Mouse (Mus musculus) small intestine, adult 2 months (tissue): ENCODE results near the gene Snd1. TPM values are rescaled to one million over a fixed set of nuclear protein-coding genes. Genes with fewer than 3 reads are reported as not detected.

Experiments
- H3K27ac ChIP-seq: fragments of 200-500 bp; 2 replicates; pipeline ENCODE4 v1.5.1; 2012; ENCODE audit warnings: low read depth, low read length, control low read depth, inconsistent platforms; ENCODE audit not compliant: insufficient read depth
- H3K27me3 ChIP-seq: fragments of 200-500 bp; 2 replicates; pipeline ENCODE4 v1.6.1; 2012; ENCODE audit warnings: mild to moderate bottlenecking, moderate library complexity, low read length, inconsistent platforms; ENCODE audit not compliant: control insufficient read depth, insufficient read depth
- H3K36me3 ChIP-seq: fragments of 200-500 bp; 2 replicates; pipeline ENCODE4 v1.6.1; 2012; ENCODE audit warnings: mild to moderate bottlenecking, low read length, control low read depth, inconsistent platforms; ENCODE audit not compliant: control insufficient read depth, insufficient read depth
- H3K4me1 ChIP-seq: fragments of 200-500 bp; 2 replicates; pipeline ENCODE4 v1.6.1; 2012; ENCODE audit warnings: low read length, inconsistent platforms, mixed read lengths; ENCODE audit not compliant: control insufficient read depth, insufficient read depth, insufficient read length
- H3K4me3 ChIP-seq: fragments of 200-500 bp; 2 replicates; pipeline ENCODE4 v1.5.1; 2012; ENCODE audit warnings: low read depth, mild to moderate bottlenecking, control low read depth, inconsistent platforms, low read length, moderate library complexity
- CTCF ChIP-seq: fragments of 200-500 bp; IDR thresholded peaks from 2 replicates; pipeline ENCODE4 v1.5.1; 2012; ENCODE audit warnings: low read depth, mild to moderate bottlenecking, control low read depth, inconsistent platforms, low read length, moderate library complexity, mixed read lengths; ENCODE audit not compliant: insufficient replicate concordance, insufficient read length; ENCODE audit errors: extremely low read depth
- POLR2A ChIP-seq: fragments of 200-500 bp; IDR thresholded peaks from 2 replicates; pipeline ENCODE4 v1.6.1; 2012; ENCODE audit warnings: low read depth, mild to moderate bottlenecking, control low read depth, inconsistent platforms, low read length, moderate library complexity
- WGBS: fragments of 180-500 bp; shearing (Covaris S2); methylation state at CpG from one replicate; pipeline ENCODE4 v1.1.7; 2018; 5-methylcytosine and 5-hydroxymethylcytosine counted together
- polyA plus RNA-seq: library from polyadenylated mRNA; depleted of rRNA; stranded (reverse); fragments of >200 nt; gene quantifications from 2 replicates; pipeline ENCODE4 v1.2.3, GENCODE M21; 2012

Snd1 gene
- polyA plus RNA-seq, 1 experiment, result 77.7 TPM

- H3K4me3 ChIP-seq, result no peak overlapping the region
- H3K36me3 ChIP-seq, result 0 out of 2 replicates have a peak, but pooled peaks cover 2% of the 10 kb centered on the region
- no peak overlapping the region for H3K27ac ChIP-seq
- TF ChIP-seq POLR2A (no peak), CTCF (no peak)
- WGBS, result 86% methylated on average over 1 of the region's 1 CpGs
- peaks cover 12% of the 10 kb centered on the region; the same call in 1 of the 2 replicates for H3K4me1 ChIP-seq
- H3K27me3 ChIP-seq, result no peaks in the 10 kb centered on the region
Measured at GRCm38 (mm10) chr6:28678896-28679295, 204.0 kb downstream of the Snd1 start.

- H3K27ac ChIP-seq, result no peak overlapping the region
- WGBS, result 30% methylated on average over 4 of the region's 4 CpGs
- no peaks in the 10 kb centered on the region for H3K27me3 ChIP-seq
- no peak overlapping the region for H3K4me3 ChIP-seq
- 0 out of 2 replicates have a peak, but pooled peaks cover 2% of the 10 kb centered on the region for H3K36me3 ChIP-seq
- H3K4me1 ChIP-seq, result peaks cover 12% of the 10 kb centered on the region; the same call in 1 of the 2 replicates
- TF ChIP-seq POLR2A (no peak), CTCF (no peak)
Measured at GRCm38 (mm10) chr6:28680537-28680936, 205.6 kb downstream of the Snd1 start.

GRCm38 (mm10) chr6:28681521-28682457 lies 206.8 kb downstream of the Snd1 start:
- Histone ChIP-seq H3K4me1 (peaks cover 12% of the 10 kb centered on the region; the same call in 1 of the 2 replicates), H3K27ac (no peak overlapping the region), H3K27me3 (no peaks in the 10 kb centered on the region), H3K36me3 (0 out of 2 replicates have a peak, but pooled peaks cover 2% of the 10 kb centered on the region), H3K4me3 (no peak overlapping the region)
- WGBS, result 48% methylated on average over 8 of the region's 8 CpGs
- TF ChIP-seq POLR2A (no peak), CTCF (no peak)

GRCm38 (mm10) chr6:28685052-28685451 lies 210.1 kb downstream of the Snd1 start:
- H3K27me3 ChIP-seq, result no peaks in the 10 kb centered on the region
- H3K4me3 ChIP-seq, result no peak overlapping the region
- H3K36me3 ChIP-seq, result no peaks in the 10 kb centered on the region
- TF ChIP-seq CTCF (no peak), POLR2A (no peak)
- 89% methylated on average over 3 of the region's 3 CpGs for WGBS
- peaks cover 9% of the 10 kb centered on the region; the same call in 1 of the 2 replicates for H3K4me1 ChIP-seq
- no peak overlapping the region for H3K27ac ChIP-seq

GRCm38 (mm10) chr6:28685745-28686144 lies 210.8 kb downstream of the Snd1 start:
- no peaks in the 10 kb centered on the region for H3K27me3 ChIP-seq
- 89% methylated on average over 5 of the region's 5 CpGs for WGBS
- no peaks in the 10 kb centered on the region for H3K36me3 ChIP-seq
- no peak overlapping the region for H3K27ac ChIP-seq
- peaks cover 6% of the 10 kb centered on the region; the same call in 1 of the 2 replicates for H3K4me1 ChIP-seq
- TF ChIP-seq CTCF (no peak), POLR2A (no peak)
- no peak overlapping the region for H3K4me3 ChIP-seq

- Histone ChIP-seq H3K36me3 (no peaks in the 10 kb centered on the region; the same call in 1 of the 2 replicates), H3K4me3 (no peak overlapping the region), H3K4me1 (no peaks in the 10 kb centered on the region), H3K27ac (no peak overlapping the region), H3K27me3 (no peaks in the 10 kb centered on the region)
- WGBS, result 81% methylated on average over 5 of the region's 5 CpGs
- TF ChIP-seq POLR2A (no peak), CTCF (no peak)
Measured at GRCm38 (mm10) chr6:28687776-28688175, 212.8 kb downstream of the Snd1 start.

- H3K27ac ChIP-seq, result no peak overlapping the region
Measured at GRCm38 (mm10) chr6:28692659-28693058, 217.7 kb downstream of the Snd1 start.

More at GRCm38 (mm10) chr6:28692659-28693058, 217.7 kb downstream of the Snd1 start:
- H3K27me3 ChIP-seq, result no peaks in the 10 kb centered on the region
- no peaks in the 10 kb centered on the region for H3K4me1 ChIP-seq
- H3K4me3 ChIP-seq, result no peak overlapping the region
- TF ChIP-seq POLR2A (no peak), CTCF (no peak)
- peaks cover 7% of the 10 kb centered on the region for H3K36me3 ChIP-seq
